Mouse (Mus musculus): Measurements from ENCODE around the gene Pnmal1.
"Not testable (repeated sequence)": the region's sequence is repeated elsewhere in the genome, so short reads cannot be mapped to it uniquely, and the experiment has no call there.

The Pnmal1 gene

DNA sequence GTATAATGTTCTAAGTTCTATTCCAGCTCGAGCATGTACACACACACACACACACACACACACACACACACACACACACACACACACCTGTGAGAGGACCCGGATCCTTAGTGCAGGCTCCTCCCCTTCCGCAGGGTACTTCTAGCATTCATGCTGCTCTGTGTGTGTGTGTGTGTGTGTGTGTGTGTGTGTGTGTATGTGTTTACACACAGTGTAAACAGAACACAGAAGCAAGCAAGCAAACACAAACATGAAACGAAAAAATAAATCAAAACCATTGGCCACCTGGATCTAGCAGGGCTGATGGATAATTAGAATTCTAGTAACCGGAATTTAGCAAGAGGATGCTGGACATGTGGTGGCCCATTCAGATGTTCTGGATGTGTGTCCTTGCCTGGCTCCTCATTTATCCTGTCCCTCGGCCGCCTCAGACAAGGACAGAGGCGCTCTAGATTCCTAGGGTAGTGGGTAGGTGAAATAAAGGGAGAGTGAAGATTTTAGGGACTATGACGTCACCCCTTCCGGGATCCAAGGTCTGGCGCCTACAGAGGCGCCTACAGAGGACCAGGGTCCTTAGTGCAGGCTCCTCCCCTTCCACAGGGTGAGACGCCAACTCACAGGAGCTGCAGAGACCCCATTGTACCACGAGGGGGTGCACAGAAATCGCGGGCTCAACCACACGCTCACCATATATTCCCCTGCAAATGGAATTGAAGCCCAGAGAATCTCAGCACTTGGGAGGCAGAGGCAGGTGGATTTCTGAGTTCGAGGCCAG is 8.4 kb upstream of the Pnmal1 start:
- peak; percentile 73 to 81 for DNase-seq (ENCODE audit: low read depth in 2 of 2, low spot score in 2 of 2)

DNA sequence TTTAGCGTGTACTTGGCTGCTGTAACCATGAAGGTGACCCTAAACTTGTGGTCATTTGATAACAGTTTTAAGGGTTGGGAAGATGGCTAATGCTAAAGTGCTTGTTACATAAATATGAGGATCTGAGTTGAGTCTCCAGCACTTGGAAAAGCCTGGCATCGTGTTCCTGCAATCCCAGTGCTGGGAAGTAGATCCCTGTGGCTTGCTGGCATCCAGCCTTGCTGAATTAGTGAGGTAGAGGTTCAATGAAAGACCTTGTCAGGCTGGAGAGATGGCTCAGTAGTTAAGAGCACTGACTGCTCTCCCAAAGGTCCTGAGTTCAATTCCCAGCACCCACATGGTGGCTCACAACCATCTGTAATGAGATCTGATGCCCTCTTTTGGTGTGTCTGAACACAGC is 5.7 kb upstream of the Pnmal1 start:
- DNase-seq (ENCODE audit: low read depth in 2 of 2, low spot score in 2 of 2) = not testable (repeated sequence)

DNA sequence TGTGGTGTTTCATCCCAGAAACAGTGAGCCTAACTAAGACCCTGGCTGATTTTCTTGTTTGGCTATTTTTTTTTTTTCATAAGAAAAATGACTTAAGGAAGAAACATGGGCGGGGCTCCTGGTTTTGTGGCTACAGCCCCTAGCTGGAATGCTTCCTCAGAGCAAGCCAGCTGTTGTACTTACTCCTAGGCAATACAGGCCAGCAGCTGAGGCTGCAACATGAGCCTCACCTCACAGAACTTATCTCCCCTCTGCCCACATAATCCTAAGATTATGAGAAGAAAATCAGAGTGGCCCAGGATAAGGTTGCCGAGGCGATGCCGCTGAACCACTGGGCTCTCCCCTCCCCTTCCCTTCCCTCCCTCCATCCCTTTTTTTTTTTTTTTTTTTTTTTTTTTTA is 3.8 kb upstream of the Pnmal1 start:
- DNase-seq (ENCODE audit: low read depth in 2 of 2, low spot score in 2 of 2) = no peak

DNA sequence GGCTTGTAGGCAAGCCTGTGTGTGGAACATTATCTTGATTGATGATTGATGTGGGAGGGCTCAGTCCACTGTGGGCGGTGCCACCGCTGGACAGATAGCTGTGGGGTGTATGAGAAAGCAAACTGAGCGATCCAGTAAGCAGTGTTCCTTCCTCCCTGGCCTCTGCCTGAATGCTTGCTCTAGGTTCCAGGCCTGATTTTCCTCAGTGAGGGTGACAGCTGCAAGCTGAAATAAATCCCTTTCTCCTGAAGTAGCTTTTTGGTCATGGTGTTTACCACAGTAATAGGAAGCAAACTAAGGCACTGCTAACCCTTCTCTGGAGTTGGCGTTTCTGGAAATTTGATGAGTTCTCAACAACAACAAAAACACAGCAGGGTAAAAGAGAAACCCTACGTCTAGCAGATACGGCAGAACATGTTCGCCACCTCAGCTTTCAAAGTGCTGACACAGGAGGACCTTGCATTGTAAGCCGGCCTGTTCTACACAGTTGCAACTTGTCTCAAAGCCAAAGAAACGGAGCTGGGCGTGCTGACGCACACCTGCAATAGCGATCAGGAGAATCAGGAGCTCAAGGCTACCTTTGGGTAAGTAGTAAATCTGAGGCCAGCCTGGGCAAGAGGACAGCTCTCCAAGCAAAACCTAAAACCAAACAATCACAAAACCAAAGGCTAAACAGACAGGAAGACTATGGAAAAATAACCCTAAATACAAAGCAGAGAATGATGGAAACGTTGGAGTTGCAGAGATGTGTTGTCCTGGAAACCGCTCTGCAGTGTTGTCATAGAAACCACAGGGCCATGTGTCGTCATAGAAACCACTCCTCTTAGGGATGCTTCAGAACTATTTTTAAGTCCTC is 2.8 kb upstream of the Pnmal1 start:
- no peak for DNase-seq (ENCODE audit: low read depth in 2 of 2, low spot score in 2 of 2)

DNA sequence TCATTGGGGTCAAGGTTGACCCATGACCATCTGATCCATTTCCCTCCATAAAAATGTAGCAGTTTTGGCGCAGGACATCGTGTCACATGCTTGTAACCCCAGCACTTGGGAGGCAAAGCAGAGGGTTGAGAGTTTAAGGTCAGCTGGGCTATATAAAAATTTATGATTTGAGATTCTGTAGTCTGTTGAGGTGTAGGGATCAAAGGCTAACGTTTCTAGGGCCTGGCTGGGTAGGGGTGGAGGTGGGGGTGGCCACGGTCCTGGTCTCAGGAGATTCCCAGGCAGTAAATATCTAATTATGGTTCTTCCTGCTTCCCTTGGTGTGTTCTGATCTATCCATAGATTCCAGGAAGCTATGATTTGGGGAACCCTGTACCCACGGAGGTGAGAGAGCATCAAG is 2.2 kb downstream of the Pnmal1 start:
- DNase-seq (ENCODE audit: low read depth in 2 of 2, low spot score in 2 of 2) = no peak

DNA sequence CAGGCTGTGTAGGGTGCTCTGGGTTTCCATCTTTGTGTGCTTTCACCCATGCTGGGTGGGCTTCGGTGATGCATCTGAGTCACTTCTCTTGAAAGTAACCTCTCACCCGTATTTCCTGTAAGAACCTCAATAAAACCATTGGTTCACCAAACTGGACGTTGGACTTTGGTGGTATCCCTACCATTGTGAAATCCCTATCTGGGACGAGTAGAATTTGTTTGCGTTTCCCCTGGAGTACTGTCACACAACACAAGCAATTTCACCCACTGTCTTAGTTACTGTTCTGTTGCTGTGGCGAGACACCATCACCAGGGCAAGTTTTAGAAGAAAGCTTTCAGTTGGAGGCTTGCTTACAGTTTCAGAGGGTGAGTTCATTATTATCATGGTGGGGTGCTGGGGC is 8.9 kb downstream of the Pnmal1 start:
- DNase-seq (ENCODE audit: low read depth in 2 of 2, low spot score in 2 of 2) = no peak

DNA sequence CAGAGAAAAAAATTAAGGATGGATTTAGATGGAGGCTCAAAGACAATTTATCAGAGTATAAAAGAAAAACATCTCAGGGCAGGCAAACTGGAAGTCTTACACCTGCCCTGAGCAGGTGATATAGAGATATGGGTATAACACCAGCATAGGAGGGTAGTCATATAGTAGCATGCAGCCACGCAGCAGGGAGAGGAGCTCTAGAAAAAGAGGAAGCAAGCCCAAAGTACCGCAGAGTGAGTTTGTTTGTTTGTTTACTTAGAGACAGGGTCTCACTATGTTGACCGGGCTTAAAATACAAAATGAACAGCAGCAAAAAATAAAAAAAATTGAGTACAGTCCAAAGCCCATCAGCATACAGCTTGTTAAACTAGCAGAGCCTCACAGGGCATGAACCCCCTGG is 11.7 kb downstream of the Pnmal1 start:
- no peak for DNase-seq (ENCODE audit: low read depth in 2 of 2, low spot score in 2 of 2)

DNA sequence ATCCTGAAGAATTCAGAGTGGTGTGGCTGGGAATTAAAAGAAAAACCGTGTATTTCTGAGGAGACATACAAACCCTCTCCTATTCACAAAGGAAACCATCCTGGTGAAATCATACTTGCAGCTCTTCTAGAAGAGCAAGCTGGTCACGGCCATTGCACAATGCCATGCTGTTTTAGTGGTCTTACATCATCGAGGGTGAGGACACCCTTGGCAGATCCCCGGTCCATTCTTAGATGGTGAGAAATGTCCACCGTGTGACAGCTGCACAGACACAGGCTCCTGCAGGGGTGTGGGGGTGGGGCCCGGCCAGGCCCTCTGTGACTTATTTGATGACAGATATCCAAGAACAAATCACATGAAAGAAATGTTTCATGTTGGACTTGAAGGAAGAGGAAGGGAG is 14.5 kb downstream of the Pnmal1 start:
- no peak for DNase-seq (ENCODE audit: low read depth in 2 of 2, low spot score in 2 of 2)

DNA sequence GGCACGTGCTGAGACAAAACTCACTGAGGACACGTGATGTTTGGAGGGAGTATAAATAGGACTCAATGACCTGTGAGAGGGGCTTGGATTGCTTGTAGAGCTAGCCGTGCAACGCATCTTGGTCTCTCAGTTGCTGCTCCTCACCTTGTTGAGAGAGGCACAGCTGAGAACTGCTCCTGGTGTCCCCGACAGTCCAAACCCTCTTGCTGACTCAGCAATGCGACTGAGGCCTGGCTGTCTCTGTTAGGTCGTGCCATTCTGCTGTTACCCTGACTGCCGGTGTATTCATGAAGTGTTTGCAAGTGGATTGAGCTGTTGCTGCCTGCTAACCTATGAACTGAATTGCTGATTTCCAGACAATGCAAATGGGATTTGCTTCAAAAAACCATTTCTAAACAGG is 16.8 kb downstream of the Pnmal1 start:
- DNase-seq (ENCODE audit: low read depth in 2 of 2, low spot score in 2 of 2) = no peak

DNA sequence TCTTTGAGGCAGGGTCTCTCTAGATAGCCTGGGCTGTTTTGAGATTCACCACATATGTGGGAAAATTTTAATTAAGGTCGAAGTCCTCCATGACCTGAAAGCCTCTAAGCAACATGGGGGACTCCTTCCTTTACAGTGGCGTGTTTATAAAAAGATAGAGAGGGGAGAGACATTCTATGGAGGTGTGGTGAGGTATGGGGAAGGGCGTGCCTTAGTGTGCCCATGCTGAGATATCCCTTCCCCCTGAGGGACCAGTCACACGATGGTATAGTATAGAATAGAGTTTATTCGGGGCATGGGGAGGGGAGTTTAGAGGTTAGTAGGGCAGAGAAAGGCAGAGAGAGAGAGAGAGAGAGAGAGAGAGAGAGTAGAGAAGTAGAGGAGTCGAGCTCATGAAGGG is 18.7 kb downstream of the Pnmal1 start:
- DNase-seq (ENCODE audit: low read depth in 2 of 2, low spot score in 2 of 2) = no peak

DNA sequence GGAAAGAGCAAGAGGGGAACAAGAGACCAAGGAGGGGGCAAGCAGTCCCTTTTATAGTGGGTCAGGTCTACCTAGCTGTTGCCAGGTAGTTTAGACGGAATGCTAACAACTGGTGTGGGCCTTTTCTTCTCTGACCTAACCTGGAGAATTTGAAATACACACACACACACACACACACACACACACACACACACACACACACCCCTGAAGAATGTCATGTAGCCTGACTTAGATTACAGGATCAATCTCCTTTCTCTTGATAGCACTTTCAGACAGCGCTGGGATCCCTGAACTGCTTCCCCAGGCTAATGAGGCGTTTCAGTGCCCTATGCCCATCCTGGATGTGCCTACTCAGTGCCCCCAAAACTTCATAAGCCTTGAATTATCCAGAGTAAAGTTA is 19.1 kb downstream of the Pnmal1 start:
- no peak for DNase-seq (ENCODE audit: low read depth in 2 of 2, low spot score in 2 of 2)

DNA sequence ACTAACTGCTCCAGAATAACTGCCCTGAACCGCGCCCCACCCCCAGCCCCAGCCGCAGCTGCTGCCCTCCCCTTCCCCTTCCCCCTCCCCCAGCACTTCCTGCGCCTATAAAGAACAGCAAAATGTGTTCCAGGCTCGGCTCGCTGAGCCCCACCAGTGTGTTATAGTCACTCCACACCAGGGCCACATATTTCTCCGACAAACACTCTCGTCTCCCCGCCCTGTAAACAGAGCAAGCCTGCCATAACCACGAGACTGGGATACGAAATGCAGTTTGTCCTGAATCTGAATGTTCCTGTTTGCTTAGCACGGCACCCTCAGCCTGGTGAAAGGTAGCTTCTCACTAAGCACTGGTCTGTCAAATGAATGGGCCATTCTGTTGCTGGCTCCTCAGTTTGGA is 20.9 kb downstream of the Pnmal1 start:
- peak in 1 of 2 experiments; percentile 18 for DNase-seq (ENCODE audit: low read depth in 2 of 2, low spot score in 2 of 2)

DNA sequence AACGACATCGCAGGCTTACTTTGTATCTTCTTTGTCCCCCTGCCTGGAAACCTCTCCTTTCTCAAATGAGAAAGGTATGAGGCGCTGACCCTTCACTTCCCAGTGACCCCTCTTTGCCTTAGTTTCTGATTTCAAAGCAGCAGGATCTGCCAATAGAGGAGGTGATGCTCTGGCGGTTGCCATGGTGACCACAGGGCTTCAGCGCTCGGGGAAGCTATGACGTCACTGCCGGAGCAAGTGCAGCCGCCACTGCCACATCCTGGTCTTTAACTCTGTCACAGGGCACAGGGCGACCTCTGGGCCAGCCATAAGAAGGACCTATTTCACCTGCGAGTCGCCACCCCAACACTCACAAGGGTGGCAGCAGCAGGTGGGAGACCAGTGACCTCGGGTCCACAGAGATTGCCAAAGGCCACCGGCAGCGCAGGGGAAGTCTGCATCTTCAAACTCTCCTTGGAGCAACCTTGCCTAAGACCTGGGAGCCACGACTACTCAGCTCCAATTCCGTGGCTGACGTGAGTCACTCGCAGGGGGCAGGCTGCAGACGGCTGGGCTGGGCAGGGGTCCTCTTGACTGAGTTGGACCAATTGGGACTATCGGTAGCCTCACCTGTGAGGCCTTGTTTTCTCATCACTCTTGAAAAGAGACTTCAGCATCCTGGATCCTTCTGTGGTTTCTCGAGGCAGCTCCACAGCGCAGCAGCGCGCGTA is 23.5 kb downstream of the Pnmal1 start, which contains the start of gene Gm42372:
Gene Gm42372, plus strand, starts transcription at position 228 of the 710 bp plus-strand sequence.
- peak; percentile 53 to 67 for DNase-seq (ENCODE audit: low read depth in 2 of 2, low spot score in 2 of 2)

DNA sequence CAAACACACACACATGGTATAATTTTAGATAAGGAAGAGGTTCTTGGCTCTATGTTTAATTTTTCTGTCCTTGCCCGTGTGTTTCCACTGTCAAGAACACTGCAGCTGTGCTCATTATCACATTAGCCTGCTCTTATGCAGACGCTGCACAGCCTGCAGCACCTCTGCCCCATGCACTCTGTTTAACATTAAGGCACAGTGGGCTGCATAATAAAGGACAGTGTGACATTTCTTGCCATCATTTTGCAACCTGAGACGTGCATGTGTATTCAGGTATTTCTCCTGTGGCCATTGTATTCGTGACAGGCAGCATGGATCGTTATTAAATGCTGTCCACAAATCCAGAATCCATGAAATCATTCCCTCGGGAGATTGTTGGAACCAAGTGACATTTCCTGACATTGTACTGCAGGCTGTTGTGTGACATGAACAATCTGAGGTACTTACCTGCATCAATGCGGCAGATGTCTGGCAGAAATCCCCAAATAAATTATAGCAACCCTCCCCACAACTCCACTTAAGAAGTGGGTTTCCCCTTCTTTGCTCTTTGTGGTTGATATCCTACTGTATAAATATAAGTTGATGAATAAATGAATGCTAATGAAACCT is 28.2 kb downstream of the Pnmal1 start:
- DNase-seq (ENCODE audit: low read depth in 2 of 2, low spot score in 2 of 2) = no peak

DNA sequence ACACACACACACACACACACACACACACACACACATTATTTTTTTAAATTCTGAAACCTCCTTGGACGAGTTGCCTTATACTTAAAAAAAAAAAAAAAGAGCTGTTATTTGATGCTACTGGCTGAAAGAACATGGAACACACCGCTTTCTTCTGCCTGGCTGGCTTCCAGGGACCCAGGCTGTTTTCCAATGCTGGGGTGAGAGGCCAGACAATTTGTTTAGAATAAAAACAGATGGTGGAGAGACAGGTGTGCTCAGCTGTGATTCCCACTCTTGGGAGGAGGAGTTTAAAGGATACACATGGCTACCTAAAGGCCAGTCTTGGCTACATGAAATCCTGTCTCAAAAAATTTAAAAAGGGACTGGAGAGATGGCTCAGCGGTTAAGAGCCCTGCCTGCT is 28.9 kb downstream of the Pnmal1 start:
- no peak for DNase-seq (ENCODE audit: low read depth in 2 of 2, low spot score in 2 of 2)

DNA sequence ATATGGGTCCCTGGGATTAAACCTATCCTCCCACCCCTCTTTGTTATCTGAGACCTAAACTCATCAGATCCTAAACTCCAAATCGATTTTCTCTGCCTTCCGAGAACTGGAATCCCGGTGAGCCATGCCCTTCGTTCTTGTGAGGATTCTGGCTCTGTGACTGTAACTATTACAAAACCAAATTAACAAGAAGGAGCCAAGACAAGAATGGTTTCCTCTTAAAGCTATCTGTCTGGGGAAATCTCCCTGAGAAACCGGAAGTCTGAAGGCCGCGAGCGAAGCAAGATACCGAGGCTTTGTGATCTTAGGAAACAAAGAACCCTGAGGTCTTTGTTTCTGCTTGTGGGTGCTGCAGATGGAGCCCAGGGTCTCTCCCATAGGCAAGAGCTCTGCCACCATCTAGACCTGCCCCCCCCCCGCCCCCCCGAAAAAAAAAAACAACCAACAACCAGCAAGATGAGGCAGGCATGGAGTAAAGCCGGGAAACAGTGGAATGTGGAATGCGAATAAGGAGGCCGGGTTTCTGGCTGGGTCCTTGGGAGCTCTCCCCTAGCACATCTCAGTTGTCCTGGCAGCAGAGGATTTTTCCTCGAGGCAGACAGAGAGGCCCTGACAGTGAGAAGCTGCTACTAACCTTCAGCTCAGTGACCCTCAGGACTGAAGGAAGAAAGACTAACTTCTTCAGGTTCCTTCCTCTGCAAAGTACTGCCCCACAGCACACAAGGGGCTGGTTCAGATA is 30.7 kb downstream of the Pnmal1 start:
- no peak for DNase-seq (ENCODE audit: low read depth in 2 of 2, low spot score in 2 of 2)

DNA sequence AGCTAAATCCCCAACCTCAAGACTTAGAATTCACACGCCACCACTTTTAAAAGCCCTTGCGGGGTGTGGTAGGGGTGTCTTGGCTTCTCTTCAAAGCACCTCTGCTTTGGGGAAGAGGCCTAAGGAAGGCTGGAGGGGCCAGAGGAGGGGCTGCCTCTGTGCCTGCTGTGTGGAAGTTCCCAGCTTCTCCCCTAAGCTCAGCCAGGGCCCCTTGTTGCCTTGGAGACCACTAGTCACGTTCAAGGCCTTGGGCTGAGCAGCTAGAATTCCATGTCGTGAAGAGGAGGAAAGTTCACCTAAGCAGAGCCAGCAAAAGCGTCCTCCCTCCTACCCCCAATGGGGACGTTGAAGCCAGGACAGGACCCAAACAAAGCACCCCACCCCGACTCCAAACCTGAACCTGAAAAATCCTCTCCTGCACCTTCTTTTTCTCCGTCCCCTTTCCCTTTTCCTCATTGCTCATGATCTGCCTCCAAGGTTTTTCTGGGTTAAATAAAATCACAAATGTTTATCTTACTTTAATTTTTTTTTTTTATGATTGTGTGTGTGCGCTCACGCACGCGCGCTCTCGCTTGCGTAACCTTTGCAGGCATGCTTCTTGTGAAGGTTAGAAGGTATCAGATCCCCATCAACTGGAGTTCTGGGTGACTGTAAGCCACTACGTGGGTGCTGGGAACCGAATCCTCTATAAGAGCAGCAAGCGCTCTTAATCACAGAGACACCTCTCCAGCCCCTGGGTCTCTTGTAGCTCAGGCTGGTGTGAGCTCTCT is 32.4 kb downstream of the Pnmal1 start:
- DNase-seq (ENCODE audit: low read depth in 2 of 2, low spot score in 2 of 2) = no peak

DNA sequence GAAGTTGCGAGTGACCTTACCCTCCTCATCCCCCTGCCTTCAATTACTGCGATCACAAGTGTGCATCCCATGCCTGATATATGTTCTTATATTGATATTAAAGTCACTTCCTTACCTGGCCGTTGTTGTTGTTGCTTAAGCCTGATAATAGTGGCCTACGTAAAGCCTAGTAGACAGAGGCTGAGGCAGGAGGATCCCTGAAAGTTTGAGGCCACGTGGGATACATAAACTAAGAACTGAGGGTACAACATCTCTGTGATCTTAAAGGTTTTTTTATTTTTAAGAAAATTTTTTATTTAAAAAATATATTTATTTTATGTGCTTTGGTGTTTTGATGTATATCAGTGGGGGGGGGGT is 33.0 kb downstream of the Pnmal1 start, which contains the start of gene Ccdc8:
Gene Ccdc8, plus strand, starts transcription at position 258 of the 357 bp plus-strand sequence.
- DNase-seq (ENCODE audit: low read depth in 2 of 2, low spot score in 2 of 2) = no peak

DNA sequence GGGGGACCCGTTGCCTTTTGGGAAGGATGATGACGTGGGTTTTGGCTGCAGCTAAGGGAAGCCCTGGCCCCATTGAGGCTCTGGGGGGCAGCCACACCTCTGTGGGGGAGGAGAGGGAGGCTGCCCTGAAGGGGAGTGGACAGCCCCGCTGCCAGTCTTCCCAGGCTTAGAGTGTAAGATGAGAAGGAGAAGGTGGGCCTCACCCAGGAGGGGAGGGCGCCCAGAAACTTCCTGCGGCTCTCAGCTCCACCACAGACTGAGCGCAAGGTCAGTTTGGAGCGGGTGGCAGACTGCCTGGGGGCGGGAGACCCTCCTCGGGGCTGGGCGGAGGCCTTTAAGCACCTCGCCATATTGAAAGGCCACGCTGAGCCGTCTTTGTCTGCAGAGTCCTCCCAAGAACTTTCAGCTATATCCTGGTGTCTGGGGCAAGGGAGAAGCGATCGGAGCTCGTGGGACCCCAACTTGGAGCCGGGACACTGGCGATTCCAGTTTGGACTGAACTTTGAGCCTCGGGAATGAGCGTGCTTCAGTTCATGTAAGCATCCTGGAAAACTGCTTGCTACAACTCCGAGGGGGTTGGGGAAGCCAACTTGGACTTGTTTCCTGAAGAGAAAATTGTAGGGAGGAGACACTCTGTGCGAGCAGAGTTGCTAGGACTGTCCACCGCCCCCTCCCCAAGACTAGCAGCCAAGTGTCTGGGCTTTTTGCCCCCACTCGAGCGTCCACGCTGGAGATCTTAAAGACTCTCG is 34.3 kb downstream of the Pnmal1 start:
- no peak for DNase-seq (ENCODE audit: low read depth in 2 of 2, low spot score in 2 of 2)
